Comparison of ENCODE assay signal across 7 mouse cellular contexts in genomic region chr4:65604504-65605150, GRCm38 (mm10). TPM values are rescaled to one million over a fixed set of nuclear protein-coding genes. Genes with fewer than 3 reads are reported as not detected.
A peak's percentile ranks its signal among the peaks of the same experiment; 100 is the strongest.
DNase-seq lines count a peak whose midpoint lies in the region; ATAC-seq lines count a peak whose summit lies in the region.

Trim32 (plus strand) TSS chr4:65604986.

- H3K9me3 ChIP-seq in limb, embryonic 10.5 days (replicated peaks), result no peaks in the 10 kb centered on the region
- no peaks in the 10 kb centered on the region for H3K9me3 ChIP-seq in midbrain, embryonic 13.5 days

- no peaks in the 10 kb centered on the region for H3K36me3 ChIP-seq in limb, embryonic 10.5 days
- no peaks in the 10 kb centered on the region for H3K36me3 ChIP-seq in midbrain, embryonic 13.5 days

- peaks cover 24% of the 10 kb centered on the region for H3K4me1 ChIP-seq in limb, embryonic 10.5 days
- peaks cover 25% of the 10 kb centered on the region for H3K4me1 ChIP-seq in midbrain, embryonic 13.5 days (replicated peaks)

- H3K4me3 ChIP-seq in limb, embryonic 10.5 days, result peak within 1 kb of the TSS; percentile 77
- H3K4me3 ChIP-seq in midbrain, embryonic 13.5 days (replicated peaks), result peak within 1 kb of the TSS; percentile 71

- peak within 1 kb of the TSS; percentile 91 for H3K27ac ChIP-seq in limb, embryonic 10.5 days
- peak within 1 kb of the TSS; percentile 79 for H3K27ac ChIP-seq in midbrain, embryonic 13.5 days

- H3K4me2 ChIP-seq in midbrain, embryonic 13.5 days (replicated peaks), result peak within 1 kb of the TSS; percentile 65

- peak; percentile 100 for DNase-seq in adrenal gland, postnatal 10 days
- peak; percentile 99 for DNase-seq in embryo, embryonic 9.5 days (ENCODE audit: extremely low spot score)
- peak; percentile 97 for DNase-seq in kidney, adult 11 months
- DNase-seq in limb, embryonic 10.5 days (ENCODE audit: low spot score), result peak; percentile 99
- DNase-seq in spleen, adult 12 weeks (ENCODE audit: low spot score), result peak; percentile 80

- H3K9ac ChIP-seq in midbrain, embryonic 13.5 days (replicated peaks), result peak within 1 kb of the TSS; percentile 79

- ATAC-seq in granulocyte monocyte progenitor cell, adult 5-6 weeks (replicated peaks; ENCODE audit: poor library complexity, severe bottlenecking), result peak; percentile 97
- peak; percentile 98 for ATAC-seq in midbrain, embryonic 13.5 days

- 2% methylated on average over 33 of the region's 33 CpGs for WGBS in limb, embryonic 10.5 days
- WGBS in midbrain, embryonic 13.5 days, result 3% methylated on average over 33 of the region's 33 CpGs

- no peaks in the 10 kb centered on the region for H3K27me3 ChIP-seq in limb, embryonic 10.5 days (ENCODE audit: low read depth, poor library complexity, severe bottlenecking)
- H3K27me3 ChIP-seq in midbrain, embryonic 13.5 days, result no peaks in the 10 kb centered on the region

RNA-seq across cellular contexts. Expression of gene Trim32, which starts in this region (rescaled TPM):
- total RNA-seq in adrenal gland, postnatal 10 days (2021), result 10 to 100 TPM; 25.0 to 27.6 TPM
- 8.0 and 9.3 TPM in 2 replicates for total RNA-seq in granulocyte monocyte progenitor cell, adult 5-6 weeks (2014; fragmentation: Nextera tagmentation)
- total RNA-seq in granulocyte monocyte progenitor cell, adult 5-6 weeks (2017), result 5.0 and 8.7 TPM in 2 replicates
- 61.3 and 64.1 TPM in 2 replicates for polyA plus RNA-seq in limb, embryonic 10.5 days (2016; fragmentation: Nextera tagmentation; extraction: Ambion mirVana)
- polyA plus RNA-seq in midbrain, embryonic 13.5 days (2015; fragmentation: Nextera tagmentation; extraction: Ambion mirVana), result 129 and 139 TPM in 2 replicates

Comparison
In these comparisons a context has a peak if more than half of its experiments do, and no peak if none do; other contexts are left out.
1. Peak in every context shown above with its lines: DNase-seq, ATAC-seq, H3K4me3 ChIP-seq and H3K27ac ChIP-seq.